Mouse (Mus musculus) gastrocnemius, adult 18-20 months (tissue): ENCODE results near the gene Itch. TPM values are rescaled to one million over a fixed set of nuclear protein-coding genes. Genes with fewer than 3 reads are reported as not detected.

ENCODE experiments used
- total RNA-seq, 2 experiments: library from RNA; stranded (reverse); gene quantifications; 2 replicates each; pipeline ENCODE4 v1.2.3; 2021

Gene Itch
- total RNA-seq, 2 experiments from 2014 or later: 18.4 to 18.6 TPM

Other genes with a start within 250 kb of the Itch start
- 100 to 1,000 TPM; 119 to 131 TPM for gene Eif2s2, start 240.6 kb upstream of the Itch start, total RNA-seq
- gene Gm14226, start 115.2 kb upstream of the Itch start, total RNA-seq: not detected
- gene Ahcy, start 59.0 kb upstream of the Itch start, total RNA-seq: 10 to 100 TPM; 14.4 to 15.8 TPM
- 100 to 1,000 TPM; 112 to 120 TPM for gene Dynlrb1, start 103.0 kb downstream of the Itch start, total RNA-seq
- gene Map1lc3a, start 142.8 kb downstream of the Itch start, total RNA-seq: 100 to 1,000 TPM; 233 to 274 TPM
- 10 to 100 TPM; 22.4 to 25.1 TPM for gene Pigu, start 223.9 kb downstream of the Itch start, total RNA-seq
- 100 to 1,000 TPM; 307 to 321 TPM for gene Trp53inp2, start 247.6 kb downstream of the Itch start, total RNA-seq